Mouse (Mus musculus) stomach, postnatal 0 days (tissue): ENCODE data around the gene Zkscan14.

ENCODE experiments used
- CTCF ChIP-seq: IDR thresholded peaks from 2 replicates; pipeline ENCODE4 v1.5.1; 2016; ENCODE audit warnings: antibody characterized with exemption, low read depth, mild to moderate bottlenecking, moderate library complexity
- EP300 ChIP-seq: optimal IDR thresholded peaks from 2 replicates; pipeline ENCODE3; 2016; ENCODE audit warnings: antibody characterized with exemption

DNA sequence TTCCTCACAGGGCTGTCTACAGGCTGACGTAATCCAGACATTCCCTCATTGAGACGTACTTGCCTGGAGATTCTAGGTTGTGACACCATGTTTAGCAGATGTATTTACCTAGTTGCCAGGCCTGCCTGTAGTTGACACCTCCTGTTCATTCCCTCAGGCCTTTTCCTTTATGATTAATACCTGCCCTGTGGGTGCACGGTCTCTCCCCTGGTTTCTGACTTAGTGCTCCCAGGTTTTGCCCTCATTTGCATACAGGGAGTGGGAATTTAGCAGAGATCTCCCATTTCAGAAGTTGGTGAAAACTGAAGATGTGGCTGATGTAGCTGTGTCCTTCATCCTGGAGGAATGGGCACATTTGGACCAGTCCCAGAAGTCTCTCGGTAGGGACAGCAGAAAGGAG, 10.5 kb upstream of the Zkscan14 start:
- TF ChIP-seq EP300: no peak
- no peak for TF ChIP-seq CTCF
